Mouse (Mus musculus): Measurements from ENCODE around the gene Emilin2. TPM values are rescaled to one million over a fixed set of nuclear protein-coding genes. Genes with fewer than 3 reads are reported as not detected.

Gene Emilin2
- polyA plus RNA-seq, 1 experiment from 2014 or later: 1.8 TPM

GRCm38 (mm10) chr17:71213666-71214065, 98.1 kb downstream of the Emilin2 start:
- Histone ChIP-seq H3K9ac (replicated peaks; ENCODE audit: low read length) (no peak overlapping the region), H3K4me3 (replicated peaks; ENCODE audit: low read depth, low read length) (no peak overlapping the region), H3K4me2 (ENCODE audit: low read length) (no peak overlapping the region), H3K9me3 (ENCODE audit: control insufficient read depth, low read length) (no peaks in the 10 kb centered on the region; the same call in 1 of the 2 replicates), H3K4me1 (ENCODE audit: control insufficient read depth, insufficient read depth, low read length) (no peaks in the 10 kb centered on the region), H3K27ac (replicated peaks; ENCODE audit: low read depth, low read length) (no peak overlapping the region), H3K36me3 (ENCODE audit: control insufficient read depth, insufficient read depth, low read length) (0 out of 2 replicates have a peak, but pooled peaks cover 4% of the 10 kb centered on the region), H3K27me3 (ENCODE audit: control insufficient read depth, insufficient read depth, low read length) (no peaks in the 10 kb centered on the region)
- WGBS: 93% methylated on average over 1 of the region's 1 CpGs
- ATAC-seq (ENCODE audit: low FRiP score, low TSS enrichment): no peak
- DNase-seq: no peak

GRCm38 (mm10) chr17:71211962-71212646, 99.7 kb downstream of the Emilin2 start:
- H3K4me3 ChIP-seq (replicated peaks; ENCODE audit: low read depth, low read length): no peak overlapping the region
- no peak overlapping the region for H3K4me2 ChIP-seq (ENCODE audit: low read length)
- H3K27ac ChIP-seq (replicated peaks; ENCODE audit: low read depth, low read length): peak overlapping the region; percentile 66; the same call in 1 of the 2 replicates
- 58% methylated on average over 6 of the region's 6 CpGs for WGBS
- H3K9me3 ChIP-seq (ENCODE audit: control insufficient read depth, low read length): no peaks in the 10 kb centered on the region
- no peak overlapping the region for H3K9ac ChIP-seq (replicated peaks; ENCODE audit: low read length)
- no peaks in the 10 kb centered on the region for H3K36me3 ChIP-seq (ENCODE audit: control insufficient read depth, insufficient read depth, low read length)
- no peaks in the 10 kb centered on the region for H3K4me1 ChIP-seq (ENCODE audit: control insufficient read depth, insufficient read depth, low read length)
- ATAC-seq (ENCODE audit: low FRiP score, low TSS enrichment) (no peak), DNase-seq (peak; percentile 17)
- H3K27me3 ChIP-seq (ENCODE audit: control insufficient read depth, insufficient read depth, low read length): no peaks in the 10 kb centered on the region

- 94% methylated on average over 3 of the region's 3 CpGs for whole genome bisulfite sequencing
- no peak overlapping the region for H3K27ac ChIP-seq (replicated peaks; ENCODE audit: low read depth, low read length)
- ATAC-seq (ENCODE audit: low FRiP score, low TSS enrichment) (no peak), DNase-seq (no peak)
- no peaks in the 10 kb centered on the region for H3K4me1 ChIP-seq (ENCODE audit: control insufficient read depth, insufficient read depth, low read length)
- H3K36me3 ChIP-seq (ENCODE audit: control insufficient read depth, insufficient read depth, low read length): no peaks in the 10 kb centered on the region
- H3K4me3 ChIP-seq (replicated peaks; ENCODE audit: low read depth, low read length): no peak overlapping the region
- H3K9me3 ChIP-seq (ENCODE audit: control insufficient read depth, low read length): no peaks in the 10 kb centered on the region
- H3K9ac ChIP-seq (replicated peaks; ENCODE audit: low read length): no peak overlapping the region
- no peak overlapping the region for H3K4me2 ChIP-seq (ENCODE audit: low read length)
- no peaks in the 10 kb centered on the region for H3K27me3 ChIP-seq (ENCODE audit: control insufficient read depth, insufficient read depth, low read length)
Observed at GRCm38 (mm10) chr17:71209936-71210335, 101.8 kb downstream of the Emilin2 start.

GRCm38 (mm10) chr17:71208921-71209320, 102.9 kb downstream of the Emilin2 start:
- H3K4me1 ChIP-seq (ENCODE audit: control insufficient read depth, insufficient read depth, low read length): no peaks in the 10 kb centered on the region
- H3K27me3 ChIP-seq (ENCODE audit: control insufficient read depth, insufficient read depth, low read length): no peaks in the 10 kb centered on the region

GRCm38 (mm10) chr17:71208376-71208775, 103.4 kb downstream of the Emilin2 start:
- H3K4me1 ChIP-seq (ENCODE audit: control insufficient read depth, insufficient read depth, low read length): no peaks in the 10 kb centered on the region
- 95% methylated on average over 1 of the region's 1 CpGs for WGBS

More at GRCm38 (mm10) chr17:71208921-71209320, 102.9 kb downstream of the Emilin2 start:
- Histone ChIP-seq H3K4me2 (ENCODE audit: low read length) (no peak overlapping the region), H3K9ac (replicated peaks; ENCODE audit: low read length) (no peak overlapping the region), H3K36me3 (ENCODE audit: control insufficient read depth, insufficient read depth, low read length) (no peaks in the 10 kb centered on the region), H3K9me3 (ENCODE audit: control insufficient read depth, low read length) (no peaks in the 10 kb centered on the region), H3K4me3 (replicated peaks; ENCODE audit: low read depth, low read length) (no peak overlapping the region), H3K27ac (replicated peaks; ENCODE audit: low read depth, low read length) (no peak overlapping the region)
- 92% methylated on average over 1 of the region's 1 CpGs for WGBS
- ATAC-seq (ENCODE audit: low FRiP score, low TSS enrichment): no peak
- no peak for DNase-seq

GRCm38 (mm10) chr17:71207268-71207667, 104.5 kb downstream of the Emilin2 start:
- Histone ChIP-seq H3K9me3 (ENCODE audit: control insufficient read depth, low read length) (no peaks in the 10 kb centered on the region), H3K4me3 (replicated peaks; ENCODE audit: low read depth, low read length) (no peak overlapping the region), H3K4me1 (ENCODE audit: control insufficient read depth, insufficient read depth, low read length) (0 out of 2 replicates have a peak, but pooled peaks cover 5% of the 10 kb centered on the region), H3K27me3 (ENCODE audit: control insufficient read depth, insufficient read depth, low read length) (no peaks in the 10 kb centered on the region), H3K9ac (replicated peaks; ENCODE audit: low read length) (no peak overlapping the region), H3K4me2 (ENCODE audit: low read length) (no peak overlapping the region), H3K36me3 (ENCODE audit: control insufficient read depth, insufficient read depth, low read length) (no peaks in the 10 kb centered on the region), H3K27ac (replicated peaks; ENCODE audit: low read depth, low read length) (no peak overlapping the region)
- WGBS: 100% methylated on average over 3 of the region's 3 CpGs
- ATAC-seq (ENCODE audit: low FRiP score, low TSS enrichment) (no peak), DNase-seq (no peak)

More at GRCm38 (mm10) chr17:71208376-71208775, 103.4 kb downstream of the Emilin2 start:
- Histone ChIP-seq H3K4me2 (ENCODE audit: low read length) (no peak overlapping the region), H3K4me3 (replicated peaks; ENCODE audit: low read depth, low read length) (no peak overlapping the region), H3K27ac (replicated peaks; ENCODE audit: low read depth, low read length) (no peak overlapping the region), H3K27me3 (ENCODE audit: control insufficient read depth, insufficient read depth, low read length) (no peaks in the 10 kb centered on the region), H3K9ac (replicated peaks; ENCODE audit: low read length) (no peak overlapping the region), H3K36me3 (ENCODE audit: control insufficient read depth, insufficient read depth, low read length) (no peaks in the 10 kb centered on the region), H3K9me3 (ENCODE audit: control insufficient read depth, low read length) (no peaks in the 10 kb centered on the region)
- ATAC-seq (ENCODE audit: low FRiP score, low TSS enrichment) (no peak), DNase-seq (no peak)

- H3K27ac ChIP-seq (replicated peaks; ENCODE audit: low read depth, low read length): no peak overlapping the region
- H3K4me1 ChIP-seq (ENCODE audit: control insufficient read depth, insufficient read depth, low read length): 0 out of 2 replicates have a peak, but pooled peaks cover 5% of the 10 kb centered on the region
- H3K9ac ChIP-seq (replicated peaks; ENCODE audit: low read length): no peak overlapping the region
- no peak for ATAC-seq (ENCODE audit: low FRiP score, low TSS enrichment)
- H3K9me3 ChIP-seq (ENCODE audit: control insufficient read depth, low read length): no peaks in the 10 kb centered on the region
- no peak for DNase-seq
- WGBS: 82% methylated on average over 12 of the region's 12 CpGs
- H3K4me3 ChIP-seq (replicated peaks; ENCODE audit: low read depth, low read length): no peak overlapping the region
- no peaks in the 10 kb centered on the region for H3K36me3 ChIP-seq (ENCODE audit: control insufficient read depth, insufficient read depth, low read length)
- H3K27me3 ChIP-seq (ENCODE audit: control insufficient read depth, insufficient read depth, low read length): no peaks in the 10 kb centered on the region
- H3K4me2 ChIP-seq (ENCODE audit: low read length): no peak overlapping the region
Observed at GRCm38 (mm10) chr17:71206136-71206893, 105.5 kb downstream of the Emilin2 start.

- H3K9ac ChIP-seq (replicated peaks; ENCODE audit: low read length): no peak overlapping the region
- no peaks in the 10 kb centered on the region for H3K27me3 ChIP-seq (ENCODE audit: control insufficient read depth, insufficient read depth, low read length)
- no peak overlapping the region for H3K4me2 ChIP-seq (ENCODE audit: low read length)
- H3K4me3 ChIP-seq (replicated peaks; ENCODE audit: low read depth, low read length): no peak overlapping the region
- ATAC-seq (ENCODE audit: low FRiP score, low TSS enrichment): no peak
- 88% methylated on average over 6 of the region's 6 CpGs for WGBS
- no peak overlapping the region for H3K27ac ChIP-seq (replicated peaks; ENCODE audit: low read depth, low read length)
- H3K36me3 ChIP-seq (ENCODE audit: control insufficient read depth, insufficient read depth, low read length): no peaks in the 10 kb centered on the region
- H3K4me1 ChIP-seq (ENCODE audit: control insufficient read depth, insufficient read depth, low read length): 0 out of 2 replicates have a peak, but pooled peaks cover 5% of the 10 kb centered on the region
- no peaks in the 10 kb centered on the region for H3K9me3 ChIP-seq (ENCODE audit: control insufficient read depth, low read length)
- no peak for DNase-seq
Observed at GRCm38 (mm10) chr17:71204809-71205091, 107.0 kb downstream of the Emilin2 start.
